Mouse (Mus musculus) ovary, postnatal 10 days (tissue): ENCODE results near the gene Zbtb17.

Experiments used
- DNase-seq: peaks from one replicate; pipeline ENCODE4 v3.0.0; 2022; ENCODE audit warnings: low spot score

Zbtb17 gene

GRCm38 (mm10) chr4:141444451-141445327 lies at the start of gene Zbtb17:
TSS of gene Zbtb17 (plus strand) at chr4:141444654.
- DNase-seq = peak; percentile 80

- DNase-seq = no peak
Measured at GRCm38 (mm10) chr4:141394751-141395150, 49.7 kb upstream of the Zbtb17 start.

- DNase-seq = no peak
Measured at GRCm38 (mm10) chr4:141397861-141398260, 46.6 kb upstream of the Zbtb17 start.

- DNase-seq = no peak
Measured at GRCm38 (mm10) chr4:141398545-141398944, 45.9 kb upstream of the Zbtb17 start, which contains the start of gene Clcnka. TSS of gene Clcnka (minus strand) at chr4:141398724.

GRCm38 (mm10) chr4:141400171-141400570 lies 44.3 kb upstream of the Zbtb17 start:
- DNase-seq = no peak

- peak; percentile 81 for DNase-seq
Measured at GRCm38 (mm10) chr4:141404518-141405313, 39.7 kb upstream of the Zbtb17 start.

- DNase-seq = no peak
Measured at GRCm38 (mm10) chr4:141405314-141405622, 39.2 kb upstream of the Zbtb17 start.

- no peak for DNase-seq
Measured at GRCm38 (mm10) chr4:141406516-141407299, 37.7 kb upstream of the Zbtb17 start.

GRCm38 (mm10) chr4:141408577-141408976 lies 35.9 kb upstream of the Zbtb17 start:
- DNase-seq = no peak

- no peak for DNase-seq
Measured at GRCm38 (mm10) chr4:141411430-141411992, 32.9 kb upstream of the Zbtb17 start.

GRCm38 (mm10) chr4:141415924-141416323 lies 28.5 kb upstream of the Zbtb17 start, which contains the start of gene Clcnkb:
TSS of gene Clcnkb (minus strand) at chr4:141416014.
- no peak for DNase-seq

- no peak for DNase-seq
Measured at GRCm38 (mm10) chr4:141419398-141420191, 24.9 kb upstream of the Zbtb17 start.

- DNase-seq = no peak
Measured at GRCm38 (mm10) chr4:141420192-141420829, 24.1 kb upstream of the Zbtb17 start, which contains the start of gene Hspb7. TSS of gene Hspb7 (plus strand) at chr4:141420779.

GRCm38 (mm10) chr4:141420886-141421285 lies 23.6 kb upstream of the Zbtb17 start:
- no peak for DNase-seq

- no peak for DNase-seq
Measured at GRCm38 (mm10) chr4:141421423-141421822, 23.0 kb upstream of the Zbtb17 start.

GRCm38 (mm10) chr4:141422841-141423240 lies 21.6 kb upstream of the Zbtb17 start:
- no peak for DNase-seq

GRCm38 (mm10) chr4:141423288-141423687 lies 21.2 kb upstream of the Zbtb17 start:
- DNase-seq = no peak

GRCm38 (mm10) chr4:141423691-141424431 lies 20.6 kb upstream of the Zbtb17 start:
- no peak for DNase-seq
